Mouse (Mus musculus): ENCODE measurements around the gene Lrrc8d.

DNA sequence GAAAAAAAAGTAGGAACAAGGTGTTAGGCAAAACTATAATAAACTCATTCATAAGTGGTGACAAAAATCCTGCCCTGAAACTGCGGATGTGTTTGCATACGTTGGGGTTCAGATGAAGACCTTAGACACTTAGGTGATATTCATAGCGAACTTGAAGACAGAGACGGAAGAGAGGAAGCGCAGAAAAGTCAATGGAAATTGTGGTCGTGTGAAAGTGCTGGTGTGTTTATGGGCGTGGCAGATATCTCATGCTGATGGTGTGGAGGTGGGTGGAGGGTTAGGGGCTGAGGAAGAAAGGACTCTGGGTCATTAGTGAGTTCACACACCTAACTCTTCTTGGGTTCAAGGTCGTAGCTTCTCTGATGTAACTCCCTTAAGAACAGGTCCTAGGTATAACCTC, 172.4 kb downstream of the Lrrc8d start:
- no peak for TF ChIP-seq IRF4 (IDR thresholded peaks at IDR 0.05; ENCODE audit: low read depth, low read length)
- no peak for TF ChIP-seq POLR2A (IDR thresholded peaks at IDR 0.05; ENCODE audit: low read depth, low read length)
- peak; percentile 32; the same call in 1 of the 2 replicates for TF ChIP-seq EP300 (IDR thresholded peaks at IDR 0.05; ENCODE audit: low read length)
- no peak for TF ChIP-seq CTCF (conservative IDR thresholded peaks at IDR 0.05 in 1 of 2, IDR thresholded peaks at IDR 0.05 in 1 of 2; ENCODE audit: low read depth in 2 of 2, low read length in 2 of 2)
- TF ChIP-seq HCFC1 (IDR thresholded peaks at IDR 0.05; ENCODE audit: low read depth, low read length): no peak
- TF ChIP-seq MEF2A (IDR thresholded peaks at IDR 0.05; ENCODE audit: borderline replicate concordance, low read depth, low read length): 0 out of 2 replicates have a peak, but pooled peaks have one; percentile 10
- TF ChIP-seq ZNF384 (IDR thresholded peaks at IDR 0.05; ENCODE audit: low read depth, low read length): no peak
- TF ChIP-seq ZMIZ1 (IDR thresholded peaks at IDR 0.05; ENCODE audit: low read depth, low read length): no peak
- TF ChIP-seq CHD2 (IDR thresholded peaks at IDR 0.05; ENCODE audit: low read length): no peak
- no peak for TF ChIP-seq MXI1 (IDR thresholded peaks at IDR 0.05; ENCODE audit: low read depth, low read length)
- TF ChIP-seq KAT2A (IDR thresholded peaks at IDR 0.05; ENCODE audit: insufficient replicate concordance, low read length): no peak
- no peak for TF ChIP-seq UBTF (IDR thresholded peaks at IDR 0.05; ENCODE audit: low read depth, low read length)
- TF ChIP-seq NELFE (IDR thresholded peaks at IDR 0.05; ENCODE audit: low read depth, low read length): no peak
- no peak for TF ChIP-seq RCOR1 (conservative IDR thresholded peaks at IDR 0.05; ENCODE audit: low read depth, low read length)

Measured in CH12.LX (cell line).